Mouse (Mus musculus): Measurements from ENCODE around the gene Fgf3.

DNA sequence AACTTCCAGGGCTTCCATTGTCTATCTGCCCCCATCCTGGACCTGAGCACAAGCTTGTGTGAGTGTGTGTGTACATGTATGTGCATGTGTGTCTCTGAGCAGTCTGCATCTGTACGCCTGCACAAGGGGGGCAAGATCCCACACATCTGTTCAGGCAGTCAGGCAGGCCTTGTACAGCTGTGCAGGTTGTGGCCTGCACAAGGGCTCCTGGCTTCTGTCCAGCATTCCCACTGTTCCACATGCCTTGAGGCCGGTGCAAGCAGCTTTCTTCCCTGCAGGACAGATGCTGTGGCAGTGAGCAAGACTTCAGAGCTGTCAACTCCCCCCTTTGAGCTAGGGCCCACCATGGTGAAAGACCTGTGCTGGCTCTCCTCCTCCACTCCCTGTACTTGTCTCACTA is 45.2 kb downstream of the Fgf3 start:
- no peak for TF ChIP-seq CTCF (IDR thresholded peaks at IDR 0.05; ENCODE audit: extremely low read depth, insufficient read depth, insufficient read length, insufficient replicate concordance)
- TF ChIP-seq POLR2A (IDR thresholded peaks at IDR 0.05; ENCODE audit: low read depth, low read length), result no peak
